Mouse (Mus musculus) embryonic facial prominence, embryonic 14.5 days (tissue): ENCODE measurements around the gene Rpl23. TPM values are rescaled to one million over a fixed set of nuclear protein-coding genes. Genes with fewer than 3 reads are reported as not detected.

Source experiments
- ATAC-seq: fragments of 200-750 bp; cut with Nextera tagmentation; 2 replicates; pipeline ENCODE4 v1.8.0; 2017; ENCODE audit warnings: low read depth, moderate number of reproducible peaks, moderate TSS enrichment
- DNase-seq: peaks from one replicate; pipeline ENCODE4 v3.0.0-alpha.2; 2015; ENCODE audit warnings: low spot score
- H3K27ac ChIP-seq: fragments of 300-500 bp; sonication (generic); replicated peaks from 2 replicates; pipeline ENCODE4 v1.5.1; 2014; ENCODE audit warnings: low read depth, mild to moderate bottlenecking, low read length, moderate library complexity
- H3K27me3 ChIP-seq: fragments of 300-500 bp; sonication (generic); replicated peaks from 2 replicates; pipeline ENCODE4 v1.6.1; 2014; ENCODE audit warnings: low read length; ENCODE audit not compliant: control insufficient read depth, insufficient read depth
- H3K36me3 ChIP-seq: fragments of 300-500 bp; sonication (generic); 2 replicates; pipeline ENCODE4 v1.6.1; 2014; ENCODE audit warnings: low read length, mixed read lengths; ENCODE audit not compliant: control insufficient read depth, insufficient read depth
- H3K4me1 ChIP-seq: fragments of 300-500 bp; sonication (generic); 2 replicates; pipeline ENCODE4 v1.6.1; 2014; ENCODE audit warnings: antibody characterized with exemption, low read length; ENCODE audit not compliant: control insufficient read depth, insufficient read depth
- H3K4me2 ChIP-seq: fragments of 300-500 bp; sonication (generic); 2 replicates; pipeline ENCODE4 v1.6.1; 2014; ENCODE audit warnings: low read depth, mild to moderate bottlenecking, low read length, moderate library complexity, mixed read lengths
- H3K4me3 ChIP-seq: fragments of 300-500 bp; sonication (generic); 2 replicates; pipeline ENCODE4 v1.5.1; 2014; ENCODE audit warnings: low read depth, mild to moderate bottlenecking, low read length
- H3K9ac ChIP-seq: fragments of 300-500 bp; sonication (generic); 2 replicates; pipeline ENCODE4 v1.6.1; 2014; ENCODE audit warnings: low read depth, mild to moderate bottlenecking, low read length, moderate library complexity, mixed read lengths
- H3K9me3 ChIP-seq: fragments of 300-500 bp; sonication (generic); 2 replicates; pipeline ENCODE4 v1.6.1; 2016; ENCODE audit warnings: low read length; ENCODE audit not compliant: control insufficient read depth
- WGBS: fragments of 180-500 bp; shearing (Covaris S2); extraction: QIAGEN DNeasy Blood & Tissue Kit; methylation state at CpG from one replicate; pipeline ENCODE4 v1.1.7; 2014; 5-methylcytosine and 5-hydroxymethylcytosine counted together
- polyA plus RNA-seq: library from polyadenylated mRNA; unstranded; fragments of >200 nt; fragmentation: Nextera tagmentation; extraction: Ambion mirVana; gene quantifications from 2 replicates; pipeline ENCODE4 v1.2.1, GENCODE M21; 2014

Gene Rpl23
- polyA plus RNA-seq, 1 experiment from 2014 or later = 810 TPM

DNA sequence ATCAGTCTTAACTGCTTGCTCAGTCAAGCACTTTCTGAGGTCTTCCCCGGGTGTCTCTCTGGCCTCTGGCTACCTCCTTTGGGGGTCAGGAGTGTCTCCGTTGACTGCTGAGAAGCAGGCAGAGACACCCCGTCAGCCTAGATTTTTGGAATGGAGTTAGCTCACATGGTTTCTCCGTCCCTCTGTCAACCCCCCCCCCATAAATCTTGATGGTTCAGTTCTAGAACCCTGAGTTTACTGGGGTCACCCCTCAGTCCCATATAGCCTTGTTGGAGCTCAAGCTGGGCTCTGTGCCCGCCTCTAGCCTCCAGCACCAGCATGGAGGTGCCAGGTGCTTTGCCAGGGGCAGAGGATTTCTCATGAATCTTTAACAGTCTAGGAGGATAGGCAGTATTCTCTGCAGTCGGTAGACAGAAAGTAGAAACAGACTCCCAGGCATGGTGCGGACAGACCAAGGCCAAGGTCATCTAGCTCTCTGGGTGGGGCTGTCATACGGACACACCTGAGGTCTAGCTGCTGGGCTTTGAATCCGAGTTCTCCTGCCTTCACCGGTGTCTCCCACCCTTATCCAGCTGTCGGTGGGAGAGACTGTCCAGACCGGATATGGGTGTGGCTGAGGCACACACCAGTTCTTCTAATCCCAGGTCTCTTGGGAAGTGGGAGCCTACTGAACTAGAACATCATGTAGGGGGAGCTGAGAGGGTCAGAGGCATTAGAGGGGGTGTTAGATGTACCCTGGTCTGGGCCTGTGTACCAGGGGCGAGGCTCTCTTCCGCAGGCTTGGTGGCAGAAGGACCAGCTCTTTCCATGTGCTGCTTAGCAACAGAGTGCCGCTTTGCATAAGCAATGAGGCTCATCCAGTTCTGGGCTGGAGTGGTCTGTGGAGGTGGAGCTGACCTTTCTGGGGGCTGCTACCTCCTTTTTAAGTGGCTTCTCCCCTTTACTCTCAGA is 23.7 kb upstream of the Rpl23 start:
- Histone ChIP-seq H3K4me3 (0 out of 2 replicates have a peak overlapping the region, but pooled peaks have one; percentile 14), H3K27ac (peak overlapping the region; percentile 83), H3K27me3 (no peaks in the 10 kb centered on the region), H3K9ac (peak overlapping the region; percentile 45), H3K4me1 (peaks cover 82% of the 10 kb centered on the region), H3K9me3 (no peaks in the 10 kb centered on the region), H3K36me3 (peaks cover 30% of the 10 kb centered on the region), H3K4me2 (peak overlapping the region; percentile 51)
- 34% methylated on average over 15 of the region's 15 CpGs for WGBS
- ATAC-seq = no peak
- no peak for DNase-seq

- H3K27me3 ChIP-seq = no peaks in the 10 kb centered on the region
- 9% methylated on average over 9 of the region's 9 CpGs for WGBS
- peak overlapping the region; percentile 14 for H3K4me3 ChIP-seq
- H3K36me3 ChIP-seq = peaks cover 30% of the 10 kb centered on the region
- DNase-seq (peak; percentile 90), ATAC-seq (peak; percentile 42; the same call in 1 of the 2 replicates)
- H3K4me1 ChIP-seq = peaks cover 74% of the 10 kb centered on the region
- H3K9ac ChIP-seq = peak overlapping the region; percentile 45
- peak overlapping the region; percentile 51 for H3K4me2 ChIP-seq
- peak overlapping the region; percentile 83 for H3K27ac ChIP-seq
- no peaks in the 10 kb centered on the region for H3K9me3 ChIP-seq
Measured at GRCm38 (mm10) chr11:97804841-97805661, 22.8 kb upstream of the Rpl23 start.

DNA sequence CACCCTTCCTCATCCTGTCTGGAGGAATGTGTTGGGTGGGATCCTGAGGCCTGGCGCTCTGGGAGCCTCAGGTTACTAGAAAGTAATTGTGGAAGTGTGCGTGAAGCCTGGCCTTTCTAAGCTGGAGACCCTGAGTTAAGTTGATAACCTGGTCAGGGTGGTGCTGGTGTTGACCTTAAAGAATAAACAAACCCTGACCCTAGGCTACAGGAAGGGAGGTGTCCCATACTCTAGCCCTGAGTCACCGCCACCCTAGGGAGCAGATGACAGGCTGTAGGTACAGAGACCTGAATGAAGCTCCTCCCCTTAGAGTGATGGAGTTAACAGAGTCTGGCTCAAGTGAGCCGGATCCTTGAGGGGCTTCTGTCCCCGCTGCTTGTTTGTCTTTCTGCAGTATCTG is 21.6 kb upstream of the Rpl23 start:
- Histone ChIP-seq H3K36me3 (peaks cover 21% of the 10 kb centered on the region), H3K9me3 (no peaks in the 10 kb centered on the region), H3K27me3 (no peaks in the 10 kb centered on the region), H3K9ac (no peak overlapping the region), H3K27ac (peak overlapping the region; percentile 83; the same call in 1 of the 2 replicates), H3K4me1 (peaks cover 63% of the 10 kb centered on the region), H3K4me2 (no peak overlapping the region), H3K4me3 (no peak overlapping the region)
- DNase-seq (no peak), ATAC-seq (no peak)
- 59% methylated on average over 5 of the region's 5 CpGs for WGBS

DNA sequence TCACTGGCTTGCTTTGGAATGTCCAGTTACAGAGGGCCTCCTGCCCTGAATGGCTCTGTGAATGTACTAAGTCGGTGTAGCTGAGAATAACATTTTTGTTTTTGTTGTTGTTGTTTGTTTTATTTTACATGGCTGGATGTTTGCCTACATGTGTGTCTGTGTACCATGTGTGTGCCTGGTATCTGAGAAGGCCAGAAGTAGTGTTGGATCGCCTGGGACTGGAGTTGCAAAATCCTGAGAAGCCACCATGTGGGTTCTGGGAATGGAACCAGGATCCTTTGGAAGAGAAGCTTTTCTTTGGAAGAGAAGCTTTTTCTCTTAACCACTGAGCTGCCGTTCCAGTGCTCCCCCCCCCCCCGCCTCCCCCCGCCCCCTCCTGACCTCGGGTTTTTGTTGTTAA is 20.3 kb upstream of the Rpl23 start:
- H3K36me3 ChIP-seq = peaks cover 9% of the 10 kb centered on the region
- H3K4me1 ChIP-seq = peaks cover 50% of the 10 kb centered on the region
- WGBS = 37% methylated on average over 3 of the region's 6 CpGs
- no peaks in the 10 kb centered on the region for H3K9me3 ChIP-seq
- DNase-seq (no peak), ATAC-seq (no peak)
- H3K4me3 ChIP-seq = no peak overlapping the region; the same call in 1 of the 2 replicates
- H3K27ac ChIP-seq = no peak overlapping the region
- no peaks in the 10 kb centered on the region for H3K27me3 ChIP-seq
- H3K4me2 ChIP-seq = no peak overlapping the region
- no peak overlapping the region; the same call in 1 of the 2 replicates for H3K9ac ChIP-seq

- Histone ChIP-seq H3K9ac (no peak overlapping the region), H3K4me3 (peak overlapping the region; percentile 90), H3K27me3 (no peaks in the 10 kb centered on the region), H3K27ac (no peak overlapping the region), H3K4me1 (peaks cover 49% of the 10 kb centered on the region), H3K9me3 (no peaks in the 10 kb centered on the region), H3K36me3 (peaks cover 5% of the 10 kb centered on the region), H3K4me2 (peak overlapping the region; percentile 72)
- 47% methylated on average over 1 of the region's 1 CpGs for WGBS
- DNase-seq = no peak
- ATAC-seq = no peak
Measured at GRCm38 (mm10) chr11:97802194-97802470, 19.9 kb upstream of the Rpl23 start.

DNA sequence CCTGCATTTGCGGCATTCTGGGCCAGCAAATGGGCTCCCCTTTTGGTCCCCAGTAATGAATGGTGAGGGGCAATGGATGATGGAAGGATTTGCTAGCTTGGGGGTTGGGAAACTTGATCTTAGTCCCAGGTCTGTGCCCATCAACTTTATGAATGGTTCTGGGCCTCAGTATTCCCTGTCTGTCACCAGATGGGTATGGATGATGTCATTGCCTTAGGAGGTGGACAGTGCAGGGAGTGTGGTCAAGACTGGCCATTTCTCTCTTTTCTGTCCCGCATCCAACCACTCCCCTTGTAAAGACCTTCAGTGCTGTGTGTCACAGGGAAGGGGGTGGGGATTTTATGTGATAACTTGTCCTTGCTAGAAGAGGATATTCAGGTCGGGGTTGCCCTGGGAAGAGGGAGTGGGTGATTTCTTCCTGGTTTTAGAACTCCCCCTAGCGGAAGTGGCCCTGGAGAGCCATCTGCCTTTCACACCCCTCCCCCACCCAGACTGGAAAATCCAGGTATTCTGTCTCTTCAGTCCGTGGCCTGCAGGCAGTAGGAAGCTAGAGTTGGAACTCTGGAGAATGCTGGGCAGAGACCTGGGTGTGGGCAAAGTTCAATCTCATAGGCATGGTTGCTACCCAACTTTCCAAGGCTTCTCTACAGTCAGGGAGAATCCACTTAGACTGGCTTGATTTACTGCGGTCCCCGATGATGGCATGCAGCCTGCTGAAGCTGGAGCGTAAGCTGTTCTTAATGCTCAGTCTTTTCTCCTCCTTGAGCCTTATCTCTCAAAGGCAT is 19.4 kb upstream of the Rpl23 start:
- Histone ChIP-seq H3K9ac (peak overlapping the region; percentile 74), H3K9me3 (no peaks in the 10 kb centered on the region), H3K36me3 (peaks cover under 1% of the 10 kb centered on the region; the same call in 1 of the 2 replicates), H3K4me1 (peaks cover 44% of the 10 kb centered on the region), H3K27ac (peak overlapping the region; percentile 95; the same call in 1 of the 2 replicates), H3K4me3 (peak overlapping the region; percentile 90), H3K4me2 (peak overlapping the region; percentile 72), H3K27me3 (no peaks in the 10 kb centered on the region)
- WGBS = 24% methylated on average over 8 of the region's 8 CpGs
- ATAC-seq (no peak), DNase-seq (no peak)

GRCm38 (mm10) chr11:97800691-97801408 is 18.6 kb upstream of the Rpl23 start:
- Histone ChIP-seq H3K9me3 (no peaks in the 10 kb centered on the region), H3K27me3 (no peaks in the 10 kb centered on the region), H3K36me3 (no peaks in the 10 kb centered on the region), H3K4me3 (peak overlapping the region; percentile 90), H3K4me1 (peaks cover 36% of the 10 kb centered on the region), H3K27ac (peak overlapping the region; percentile 95), H3K4me2 (peak overlapping the region; percentile 72), H3K9ac (peak overlapping the region; percentile 74)
- ATAC-seq (no peak), DNase-seq (no peak)
- 2% methylated on average over 17 of the region's 17 CpGs for WGBS
